Mouse (Mus musculus) erythroblast, embryonic 14.5 days (primary cell): ENCODE data around the gene Naa16. TPM values are rescaled to one million over a fixed set of nuclear protein-coding genes. Genes with fewer than 3 reads are reported as not detected.
A peak's percentile ranks its signal among the peaks of the same experiment; 100 is the strongest.

Experiments used
- H3K27me3 ChIP-seq: 2 replicates; pipeline ENCODE4 v1.6.1; 2012; ENCODE audit warnings: inconsistent platforms; ENCODE audit not compliant: control insufficient read depth
- H3K36me3 ChIP-seq: 2 replicates; pipeline ENCODE4 v1.6.1; 2012; ENCODE audit warnings: mild to moderate bottlenecking, inconsistent platforms; ENCODE audit not compliant: control insufficient read depth
- H3K4me1 ChIP-seq: 2 replicates; pipeline ENCODE4 v1.6.1; 2012; ENCODE audit warnings: inconsistent platforms; ENCODE audit not compliant: control insufficient read depth
- H3K4me3 ChIP-seq: replicated peaks from 2 replicates; pipeline ENCODE3; 2012; ENCODE audit warnings: moderate library complexity, mild to moderate bottlenecking, inconsistent platforms
- H3K9me3 ChIP-seq: 2 replicates; pipeline ENCODE4 v1.6.1; 2012; ENCODE audit warnings: low read length, inconsistent platforms, mixed read lengths; ENCODE audit not compliant: control insufficient read depth
- GATA1 ChIP-seq: IDR thresholded peaks from 2 replicates; pipeline ENCODE4 v1.6.1; 2012; ENCODE audit warnings: low read length, inconsistent platforms, mixed read lengths
- TAL1 ChIP-seq: IDR thresholded peaks from 3 replicates; pipeline ENCODE4 v1.6.1; 2012; ENCODE audit warnings: low read length, inconsistent platforms, mixed read lengths
- polyA plus RNA-seq: library from polyadenylated mRNA; stranded (reverse); fragments of >175 nt; gene quantifications from 2 replicates; pipeline ENCODE4 v1.2.3, GENCODE M21; 2012

Naa16 gene
- polyA plus RNA-seq, 1 experiment: 1.8 TPM

DNA sequence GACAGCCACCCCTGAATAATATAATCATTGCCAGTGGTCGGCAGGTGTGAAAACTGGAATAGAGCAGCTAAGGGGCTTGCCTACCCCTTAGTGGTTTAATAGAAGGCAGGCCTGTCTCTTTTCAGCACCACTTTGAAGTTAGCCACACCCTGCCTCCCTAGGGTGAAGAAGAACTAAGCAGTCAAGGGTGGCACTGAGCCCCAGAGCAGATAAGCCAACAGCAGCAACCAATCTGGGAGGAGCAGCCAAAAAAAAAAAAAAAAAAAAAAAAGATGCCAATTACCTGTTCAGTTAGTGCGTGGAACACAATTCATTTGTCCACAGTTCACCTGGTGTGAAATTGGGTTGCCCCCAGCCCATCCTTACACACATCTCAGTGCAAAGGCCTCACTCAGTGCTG lies 87.4 kb downstream of the Naa16 start:
- H3K9me3 ChIP-seq: peaks cover 44% of the 10 kb centered on the region
- TF ChIP-seq TAL1 (no peak), GATA1 (peak; percentile 79)
- H3K4me1 ChIP-seq: peaks cover 80% of the 10 kb centered on the region
- H3K4me3 ChIP-seq: peak overlapping the region; percentile 19
- peaks cover 68% of the 10 kb centered on the region for H3K36me3 ChIP-seq
- H3K27me3 ChIP-seq: peaks cover 12% of the 10 kb centered on the region; the same call in 1 of the 2 replicates

DNA sequence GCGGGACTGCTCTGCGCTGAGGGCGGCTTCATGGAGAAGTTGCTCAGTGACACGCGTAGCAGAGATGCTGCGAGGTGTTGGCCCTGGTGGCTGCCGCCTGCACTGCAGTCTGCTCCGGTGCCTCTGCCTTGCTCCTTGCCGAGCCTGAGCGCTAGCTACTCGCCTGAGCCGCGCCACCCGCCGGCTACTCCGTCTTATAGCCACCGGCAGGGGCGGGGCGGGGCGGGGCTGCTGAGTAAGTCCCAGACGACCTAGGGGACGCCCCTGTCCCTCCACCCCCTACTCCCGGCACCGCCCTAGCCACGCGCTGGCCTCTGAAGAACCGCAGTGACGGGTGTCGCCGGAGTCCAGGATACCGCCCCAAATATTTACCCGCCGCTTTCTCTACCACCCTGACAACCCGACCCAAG lies 89.1 kb downstream of the Naa16 start, which contains the start of gene Rgcc:
TSS of gene Rgcc (minus strand) at position 180 of the 410 bp plus-strand sequence.
- TF ChIP-seq GATA1 (no peak), TAL1 (no peak)
- Histone ChIP-seq H3K36me3 (peaks cover 77% of the 10 kb centered on the region), H3K4me1 (peaks cover 76% of the 10 kb centered on the region), H3K9me3 (peaks cover 37% of the 10 kb centered on the region), H3K4me3 (peak within 1 kb of the TSS; percentile 74), H3K27me3 (peaks cover 12% of the 10 kb centered on the region; the same call in 1 of the 2 replicates)

DNA sequence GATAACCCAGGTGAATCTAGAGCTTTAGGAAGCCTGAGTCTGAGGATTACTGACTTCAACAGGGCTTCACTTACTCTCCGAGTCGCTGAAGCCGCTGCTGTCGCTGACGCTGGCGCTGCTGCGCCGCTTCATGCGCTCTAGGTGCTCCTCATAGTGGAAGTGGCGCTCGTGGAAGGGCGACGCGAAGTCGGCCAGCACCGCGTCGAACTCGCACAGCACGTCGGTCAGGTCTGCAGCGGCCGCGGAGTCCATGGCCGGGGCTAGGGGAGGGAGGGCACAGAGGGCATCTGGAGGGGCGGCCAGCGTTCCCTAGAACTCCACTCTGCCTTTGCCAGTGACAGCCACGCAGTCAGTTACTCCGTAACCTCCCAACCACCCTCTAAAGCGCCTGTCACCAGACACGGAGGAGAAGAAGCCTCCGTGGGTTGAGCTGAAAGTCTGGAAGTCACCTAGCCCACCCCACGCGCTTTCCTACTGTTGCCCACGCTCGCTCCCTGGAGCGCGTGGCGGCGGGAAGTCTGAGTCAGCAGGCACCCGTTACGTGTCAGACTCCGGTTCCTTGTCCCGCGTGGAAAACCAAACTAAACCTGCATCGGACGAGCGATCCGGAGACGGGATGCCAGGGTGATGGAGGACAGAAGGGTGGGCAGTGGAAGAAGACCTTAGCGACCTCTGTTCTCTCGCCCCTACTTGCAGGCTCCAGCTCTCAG lies 89.8 kb downstream of the Naa16 start:
- TF ChIP-seq TAL1 (no peak), GATA1 (no peak)
- Histone ChIP-seq H3K4me1 (peaks cover 76% of the 10 kb centered on the region), H3K36me3 (peaks cover 78% of the 10 kb centered on the region), H3K4me3 (peak overlapping the region; percentile 74), H3K27me3 (peaks cover 12% of the 10 kb centered on the region; the same call in 1 of the 2 replicates), H3K9me3 (peaks cover 31% of the 10 kb centered on the region)

GRCm38 (mm10) chr14:79299796-79300195 lies 90.8 kb downstream of the Naa16 start:
- TF ChIP-seq GATA1 (no peak), TAL1 (no peak)
- peak overlapping the region; percentile 74 for H3K4me3 ChIP-seq
- H3K27me3 ChIP-seq: peaks cover 9% of the 10 kb centered on the region; the same call in 1 of the 2 replicates
- H3K4me1 ChIP-seq: peaks cover 78% of the 10 kb centered on the region
- H3K36me3 ChIP-seq: peaks cover 78% of the 10 kb centered on the region
- peaks cover 21% of the 10 kb centered on the region for H3K9me3 ChIP-seq

- Histone ChIP-seq H3K9me3 (peaks cover 16% of the 10 kb centered on the region), H3K4me3 (peak overlapping the region; percentile 74), H3K27me3 (peaks cover 9% of the 10 kb centered on the region; the same call in 1 of the 2 replicates), H3K36me3 (peaks cover 81% of the 10 kb centered on the region), H3K4me1 (peaks cover 79% of the 10 kb centered on the region)
- TF ChIP-seq GATA1: no peak
- TF ChIP-seq TAL1: no peak
These were observed 91.3 kb downstream of the Naa16 start for GRCm38 (mm10) chr14:79299230-79299629.

DNA sequence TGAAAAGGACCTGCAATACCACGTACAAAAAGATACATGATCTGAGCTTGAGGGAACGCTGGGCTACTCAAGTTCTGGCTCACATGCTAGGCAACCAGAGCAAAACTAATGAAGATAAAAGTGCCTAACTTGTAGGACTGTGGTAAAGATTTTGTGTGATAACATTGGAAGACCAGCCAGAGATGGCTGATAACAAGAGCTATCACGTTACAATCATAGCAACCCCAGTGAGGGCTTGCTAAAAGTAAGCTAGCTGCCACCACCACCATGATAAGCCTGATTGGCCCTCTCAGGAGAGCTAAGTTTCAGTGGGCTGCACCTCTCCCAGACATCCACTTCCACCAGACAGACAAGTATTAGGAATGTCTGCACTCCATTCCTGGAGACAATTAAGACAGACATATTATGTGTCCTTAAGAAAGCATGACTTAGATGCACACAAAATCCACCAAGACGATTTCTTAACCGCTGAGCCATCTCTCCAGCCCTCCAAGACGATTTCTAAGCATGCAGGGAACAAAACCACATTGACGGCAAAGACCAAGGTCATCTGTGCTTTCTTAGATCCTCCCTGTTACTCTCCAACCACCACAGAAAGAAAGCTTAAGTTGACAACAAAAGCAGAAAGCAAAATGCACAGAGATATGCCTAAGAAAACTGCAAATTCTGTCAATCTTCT lies 92.1 kb downstream of the Naa16 start:
- Histone ChIP-seq H3K4me1 (peaks cover 79% of the 10 kb centered on the region), H3K27me3 (peaks cover 9% of the 10 kb centered on the region; the same call in 1 of the 2 replicates), H3K4me3 (peak overlapping the region; percentile 74), H3K9me3 (peaks cover 9% of the 10 kb centered on the region), H3K36me3 (peaks cover 83% of the 10 kb centered on the region)
- TF ChIP-seq GATA1: peak; percentile 51; the same call in 1 of the 2 replicates
- no peak for TF ChIP-seq TAL1

DNA sequence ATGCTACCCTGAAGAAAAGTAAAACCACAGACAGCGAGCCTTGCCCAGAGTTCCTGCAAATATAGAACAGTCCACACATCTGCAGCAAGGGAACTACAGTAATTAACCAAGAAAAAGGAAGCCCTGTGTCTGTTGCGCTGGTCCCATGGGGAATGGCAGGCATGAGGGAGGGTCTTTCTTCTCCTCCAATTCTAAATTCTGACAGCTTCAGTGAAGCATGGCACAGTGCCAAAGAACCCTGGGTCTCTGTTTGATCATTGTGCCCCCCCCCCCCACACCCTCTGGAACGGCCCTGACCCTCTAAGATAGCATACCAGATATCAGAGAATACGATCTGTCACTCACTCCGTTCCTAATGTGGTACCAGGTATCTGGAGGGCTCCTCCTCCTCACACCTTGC lies 93.7 kb downstream of the Naa16 start:
- H3K36me3 ChIP-seq: peaks cover 92% of the 10 kb centered on the region
- peak overlapping the region; percentile 74 for H3K4me3 ChIP-seq
- peaks cover 79% of the 10 kb centered on the region for H3K4me1 ChIP-seq
- peaks cover 9% of the 10 kb centered on the region; the same call in 1 of the 2 replicates for H3K27me3 ChIP-seq
- no peaks in the 10 kb centered on the region; the same call in 1 of the 2 replicates for H3K9me3 ChIP-seq
- TF ChIP-seq TAL1: no peak
- TF ChIP-seq GATA1: no peak

GRCm38 (mm10) chr14:79296201-79296600 lies 94.4 kb downstream of the Naa16 start:
- Histone ChIP-seq H3K36me3 (peaks cover 99% of the 10 kb centered on the region), H3K4me3 (peak overlapping the region; percentile 74), H3K9me3 (no peaks in the 10 kb centered on the region), H3K4me1 (peaks cover 81% of the 10 kb centered on the region), H3K27me3 (peaks cover 9% of the 10 kb centered on the region; the same call in 1 of the 2 replicates)
- TF ChIP-seq TAL1: peak; percentile 50
- peak; percentile 73 for TF ChIP-seq GATA1

DNA sequence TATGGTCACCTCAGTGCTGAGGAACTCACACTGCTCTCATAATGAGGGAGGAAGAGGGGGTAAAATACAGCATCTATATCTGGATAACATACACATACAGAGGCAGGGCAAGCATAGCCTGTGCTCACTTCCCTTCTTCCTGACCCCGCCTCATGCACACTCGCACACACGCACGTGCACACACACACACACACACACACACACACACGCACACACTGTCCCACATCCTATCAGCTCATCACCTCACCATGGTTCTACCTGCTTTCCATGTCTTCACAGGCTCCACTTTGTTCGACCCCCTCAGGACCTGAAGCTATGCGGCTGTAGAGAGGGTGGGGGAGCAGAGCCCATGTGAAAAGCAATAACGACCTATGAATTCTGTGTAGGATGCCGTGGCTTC lies 95.0 kb downstream of the Naa16 start:
- peaks cover 99% of the 10 kb centered on the region for H3K36me3 ChIP-seq
- no peaks in the 10 kb centered on the region for H3K9me3 ChIP-seq
- H3K4me1 ChIP-seq: peaks cover 87% of the 10 kb centered on the region
- H3K27me3 ChIP-seq: peaks cover 6% of the 10 kb centered on the region; the same call in 1 of the 2 replicates
- H3K4me3 ChIP-seq: peak overlapping the region; percentile 74
- no peak for TF ChIP-seq TAL1
- no peak for TF ChIP-seq GATA1
